In the genomic region with DNA sequence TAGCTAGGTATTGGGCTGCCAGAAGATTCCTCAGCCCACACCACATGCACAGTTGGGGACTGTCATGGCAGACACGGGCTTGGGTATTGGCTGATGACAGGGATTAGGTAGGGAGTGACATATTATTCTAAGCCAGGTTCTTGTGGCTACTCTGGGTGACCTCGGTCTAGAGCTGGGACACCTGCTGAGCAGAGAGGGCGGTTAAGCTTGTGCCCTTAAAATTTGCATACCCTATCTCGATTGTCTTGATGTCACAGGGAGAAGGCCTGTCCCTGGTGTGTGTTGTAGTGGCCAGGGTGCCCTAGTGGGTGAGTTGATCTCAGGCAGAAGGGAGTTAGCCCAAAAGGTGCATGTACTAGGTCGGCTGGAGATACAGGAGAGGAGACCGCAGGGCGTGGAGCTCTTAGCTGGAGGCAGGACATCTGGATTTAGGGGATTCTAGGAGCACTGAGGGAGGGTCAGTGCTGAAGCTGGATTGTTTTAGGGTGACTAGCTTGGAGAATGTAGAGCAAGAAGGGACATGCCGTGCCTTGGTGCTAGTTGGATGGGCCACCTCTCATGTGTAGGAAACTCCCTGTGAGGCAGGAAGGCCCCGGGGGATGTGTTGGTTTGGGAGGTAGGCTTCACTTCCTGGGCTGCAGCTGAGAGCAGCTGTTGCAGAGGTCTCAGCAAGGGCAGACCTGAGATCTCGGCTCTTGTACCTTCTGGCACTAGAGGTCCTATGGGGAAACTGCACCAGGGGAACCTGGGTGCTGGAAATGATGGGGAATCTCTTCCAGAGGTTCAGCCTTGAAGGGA, we compare ENCODE assay signal across 16 mouse cellular contexts. TPM values are rescaled to one million over a fixed set of nuclear protein-coding genes. Genes with fewer than 3 reads are reported as not detected.
DNase-seq lines count a peak whose midpoint lies in the region; ATAC-seq lines count a peak whose summit lies in the region.
"Had no signal": no experiment of that assay in that cellular context is flagged by ENCODE, and none has a peak within 500 bp of the region (broad histone marks: within the 10 kb centered on the region; RNA-seq: fewer than 3 reads in every experiment).

No protein-coding gene starts in this region.

- no peak for DNase-seq in liver, embryonic 13.5 days
- DNase-seq in CD4-positive, CD25-positive, alpha-beta regulatory T cell, adult 2 months (ENCODE audit: low read depth, low spot score) = peak; percentile 56
- DNase-seq in naive thymus-derived CD4-positive, alpha-beta T cell, adult 2 months (ENCODE audit: low read depth) = peak; percentile 43
- peak; percentile 58 for DNase-seq in thymus, postnatal 14 days
- no peak for DNase-seq in layer of hippocampus, adult 11-12 months (ENCODE audit: low spot score)
- DNase-seq in frontal cortex, adult 2 months (ENCODE audit: extremely low spot score in 1 of 2, low spot score in 1 of 2) = no peak
- no peak for DNase-seq in frontal cortex, postnatal 36 days (ENCODE audit: low spot score in 2 of 2)
- DNase-seq: cerebellum, adult 11 months; cerebellum, postnatal 36 days; kidney, adult 8-10 months; lung, postnatal 36 days had no signal

- ATAC-seq in liver, embryonic 13.5 days (ENCODE audit: low read depth) = no peak
- ATAC-seq in liver, embryonic 12.5 days = no peak

- no peak overlapping the region for H3K4me2 ChIP-seq in liver, embryonic 13.5 days
- no peak overlapping the region for H3K4me2 ChIP-seq in liver, embryonic 12.5 days
- H3K4me2 ChIP-seq: embryonic facial prominence, embryonic 13.5 days; hindbrain, embryonic 15.5 days had no signal

- no peaks in the 10 kb centered on the region for H3K9me3 ChIP-seq in liver, embryonic 13.5 days (replicated peaks)
- no peaks in the 10 kb centered on the region for H3K9me3 ChIP-seq in liver, embryonic 12.5 days (replicated peaks)
- H3K9me3 ChIP-seq: embryonic facial prominence, embryonic 13.5 days; hindbrain, embryonic 15.5 days; midbrain, embryonic 10.5 days had no signal

- H3K36me3 ChIP-seq in liver, embryonic 13.5 days = peaks cover 46% of the 10 kb centered on the region
- peaks cover 62% of the 10 kb centered on the region for H3K36me3 ChIP-seq in liver, embryonic 12.5 days

- H3K4me1 ChIP-seq in liver, embryonic 13.5 days (replicated peaks) = peaks cover 43% of the 10 kb centered on the region
- peaks cover 34% of the 10 kb centered on the region for H3K4me1 ChIP-seq in liver, embryonic 12.5 days

- 72% methylated on average over 10 of the region's 10 CpGs for WGBS in liver, embryonic 13.5 days (ENCODE audit: insufficient replicate concordance)
- WGBS in liver, embryonic 12.5 days (ENCODE audit: insufficient replicate concordance) = 74% methylated on average over 10 of the region's 10 CpGs

- no peak overlapping the region for H3K9ac ChIP-seq in liver, embryonic 13.5 days
- H3K9ac ChIP-seq in liver, embryonic 12.5 days = no peak overlapping the region
- H3K9ac ChIP-seq: embryonic facial prominence, embryonic 13.5 days; hindbrain, embryonic 15.5 days had no signal

- no peak overlapping the region for H3K4me3 ChIP-seq in liver, embryonic 13.5 days (replicated peaks)
- H3K4me3 ChIP-seq in liver, embryonic 12.5 days = no peak overlapping the region
- H3K4me3 ChIP-seq: embryonic facial prominence, embryonic 13.5 days; hindbrain, embryonic 15.5 days; left cerebral cortex, adult 2 months; midbrain, embryonic 10.5 days had no signal

- peak overlapping the region; percentile 34; the same call in 1 of the 2 replicates for H3K27ac ChIP-seq in liver, embryonic 13.5 days
- no peak overlapping the region for H3K27ac ChIP-seq in liver, embryonic 12.5 days
- H3K27ac ChIP-seq: embryonic facial prominence, embryonic 13.5 days; hindbrain, embryonic 15.5 days; left cerebral cortex, adult 2 months; midbrain, embryonic 10.5 days had no signal

- H3K27me3 ChIP-seq in liver, embryonic 13.5 days = no peaks in the 10 kb centered on the region
- H3K27me3 ChIP-seq in liver, embryonic 12.5 days (replicated peaks) = no peaks in the 10 kb centered on the region
- H3K27me3 ChIP-seq: embryonic facial prominence, embryonic 13.5 days; hindbrain, embryonic 15.5 days had no signal

RNA-seq across cellular contexts. Expression of a gene that starts 37.0 kb away (rescaled TPM):
- 6.8 and 7.0 TPM in 2 replicates for polyA plus RNA-seq in liver, embryonic 13.5 days (2015; fragmentation: Nextera tagmentation; extraction: Ambion mirVana)
- polyA plus RNA-seq in liver, embryonic 12.5 days (2016; fragmentation: Nextera tagmentation; extraction: Ambion mirVana) = 14.4 and 15.1 TPM in 2 replicates
- polyA plus RNA-seq in frontal cortex, adult 2 months (2012; rRNA removed) = 32.2 and 39.5 TPM in 2 replicates

Comparison
In these comparisons a context has a peak if more than half of its experiments do, and no peak if none do; other contexts are left out.
1. DNase-seq: peak in CD4-positive, CD25-positive, alpha-beta regulatory T cell, adult 2 months (single experiment), naive thymus-derived CD4-positive, alpha-beta T cell, adult 2 months (single experiment) and thymus, postnatal 14 days (single experiment); none in liver, embryonic 13.5 days (single experiment), layer of hippocampus, adult 11-12 months (single experiment), frontal cortex, adult 2 months (0 of 2) and frontal cortex, postnatal 36 days (0 of 2).